Mouse (Mus musculus): Measurements from ENCODE around the gene Dao. TPM values are rescaled to one million over a fixed set of nuclear protein-coding genes. Genes with fewer than 3 reads are reported as not detected.

Dao gene
- polyA plus RNA-seq (2016; fragmentation: Nextera tagmentation; extraction: Ambion mirVana) = not detected in 2 replicates

DNA sequence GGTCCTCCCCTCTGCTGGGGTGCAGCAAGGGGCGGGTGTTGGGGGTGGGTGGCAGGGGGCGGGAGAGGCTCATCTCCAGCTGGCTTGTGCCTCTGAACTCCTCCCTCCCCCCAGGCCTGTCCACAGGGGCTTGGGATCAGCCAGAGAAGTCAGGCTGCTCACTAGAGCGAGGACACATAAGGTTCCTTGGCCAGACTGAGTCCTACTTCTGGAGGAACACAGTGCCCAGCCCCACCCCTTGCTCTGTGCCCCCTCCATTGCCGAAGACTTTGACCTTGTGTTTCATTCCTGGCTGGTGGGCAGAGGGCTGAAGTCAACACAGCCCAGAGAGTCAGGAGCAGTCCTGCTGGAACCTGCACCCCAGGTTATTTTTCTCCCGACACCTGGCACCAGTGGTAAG lies at the start of gene Dao:
Dao (plus strand) TSS at position 162 of the 400 bp plus-strand sequence.
- H3K4me2 ChIP-seq = no peak within 1 kb of the TSS
- no peaks in the 10 kb centered on the region for H3K9me3 ChIP-seq
- no peak within 1 kb of the TSS for H3K4me3 ChIP-seq (replicated peaks)
- H3K9ac ChIP-seq = no peak within 1 kb of the TSS
- H3K27me3 ChIP-seq = no peaks in the 10 kb centered on the region
- no peaks in the 10 kb centered on the region for H3K4me1 ChIP-seq
- no peak for ATAC-seq (ENCODE audit: low FRiP score)
- no peaks in the 10 kb centered on the region for H3K36me3 ChIP-seq (replicated peaks)
- WGBS = 82% methylated on average over 5 of the region's 5 CpGs
- no peak within 1 kb of the TSS for H3K27ac ChIP-seq

- 14% methylated on average over 7 of the region's 7 CpGs for WGBS
- Histone ChIP-seq H3K4me1 (peaks cover 5% of the 10 kb centered on the region), H3K27me3 (no peaks in the 10 kb centered on the region), H3K4me2 (no peak overlapping the region), H3K27ac (no peak overlapping the region), H3K36me3 (replicated peaks) (peaks cover 52% of the 10 kb centered on the region), H3K9ac (no peak overlapping the region), H3K4me3 (replicated peaks) (no peak overlapping the region), H3K9me3 (no peaks in the 10 kb centered on the region)
- ATAC-seq (ENCODE audit: low FRiP score) = peak; percentile 65
These were observed 49.1 kb upstream of the Dao start for GRCm38 (mm10) chr5:113954421-113954820.

GRCm38 (mm10) chr5:113955281-113955680 lies 48.2 kb upstream of the Dao start:
- H3K36me3 ChIP-seq (replicated peaks) = peaks cover 44% of the 10 kb centered on the region
- no peak overlapping the region for H3K4me3 ChIP-seq (replicated peaks)
- no peak overlapping the region for H3K4me2 ChIP-seq
- no peak overlapping the region for H3K27ac ChIP-seq
- no peaks in the 10 kb centered on the region for H3K27me3 ChIP-seq
- no peak for ATAC-seq (ENCODE audit: low FRiP score)
- 87% methylated on average over 5 of the region's 5 CpGs for WGBS
- no peak overlapping the region for H3K9ac ChIP-seq
- peaks cover 5% of the 10 kb centered on the region for H3K4me1 ChIP-seq
- no peaks in the 10 kb centered on the region for H3K9me3 ChIP-seq

DNA sequence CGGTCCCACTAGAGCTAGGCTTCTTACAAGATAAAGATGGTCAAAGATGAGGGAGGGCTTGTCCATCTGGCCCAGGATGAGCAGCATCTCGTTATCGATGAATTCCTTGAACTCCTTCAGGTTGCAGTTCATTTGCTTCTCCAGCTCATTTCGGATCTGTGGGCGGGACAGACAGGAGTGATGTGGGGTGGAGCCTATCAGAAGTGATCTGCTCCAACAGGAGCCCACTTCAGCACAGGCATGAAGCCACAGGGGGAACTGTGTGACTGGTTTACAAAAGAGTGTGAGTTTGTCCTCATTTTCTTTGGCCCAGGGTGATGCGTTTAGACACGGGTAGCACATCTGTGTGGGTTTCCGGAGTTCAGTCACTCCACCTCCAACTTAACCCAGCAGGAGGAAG lies 47.8 kb upstream of the Dao start:
- no peak overlapping the region for H3K27ac ChIP-seq
- no peak overlapping the region for H3K4me3 ChIP-seq (replicated peaks)
- 89% methylated on average over 8 of the region's 8 CpGs for WGBS
- peaks cover 43% of the 10 kb centered on the region for H3K36me3 ChIP-seq (replicated peaks)
- no peak overlapping the region for H3K4me2 ChIP-seq
- ATAC-seq (ENCODE audit: low FRiP score) = no peak
- H3K27me3 ChIP-seq = no peaks in the 10 kb centered on the region
- peaks cover 5% of the 10 kb centered on the region for H3K4me1 ChIP-seq
- no peak overlapping the region for H3K9ac ChIP-seq
- no peaks in the 10 kb centered on the region for H3K9me3 ChIP-seq

GRCm38 (mm10) chr5:113956510-113956909 lies 47.0 kb upstream of the Dao start:
- no peak overlapping the region for H3K27ac ChIP-seq
- no peak overlapping the region for H3K4me2 ChIP-seq
- H3K4me3 ChIP-seq (replicated peaks) = no peak overlapping the region
- H3K9ac ChIP-seq = no peak overlapping the region
- H3K36me3 ChIP-seq (replicated peaks) = peaks cover 40% of the 10 kb centered on the region
- ATAC-seq (ENCODE audit: low FRiP score) = peak; percentile 53; the same call in 1 of the 2 replicates
- WGBS = 3% methylated on average over 4 of the region's 4 CpGs
- H3K9me3 ChIP-seq = no peaks in the 10 kb centered on the region
- no peaks in the 10 kb centered on the region for H3K27me3 ChIP-seq
- peaks cover 5% of the 10 kb centered on the region for H3K4me1 ChIP-seq

DNA sequence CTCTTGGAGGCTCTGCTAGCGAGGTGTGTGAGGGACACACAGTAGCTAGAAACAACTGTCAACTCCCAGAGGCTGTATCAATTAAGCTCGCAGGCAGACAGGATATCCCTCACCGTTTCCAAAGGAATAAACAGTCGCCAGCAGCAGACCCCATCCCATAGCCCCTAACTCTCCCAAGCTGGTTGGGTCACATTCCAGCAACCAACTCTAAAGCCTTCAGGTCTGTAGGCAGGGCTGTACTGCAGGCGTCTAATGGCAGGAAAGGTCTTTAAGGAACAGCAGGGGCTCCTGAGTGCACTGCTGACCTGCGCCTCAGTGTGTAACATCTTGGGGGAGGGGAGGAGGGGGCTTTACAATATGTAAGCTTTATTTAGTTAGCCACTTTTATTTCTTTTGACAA lies 44.5 kb upstream of the Dao start:
- Histone ChIP-seq H3K36me3 (replicated peaks) (peaks cover 31% of the 10 kb centered on the region), H3K27me3 (no peaks in the 10 kb centered on the region), H3K4me2 (no peak overlapping the region), H3K4me1 (peaks cover 5% of the 10 kb centered on the region), H3K9ac (peak overlapping the region; percentile 8; the same call in 1 of the 2 replicates), H3K4me3 (replicated peaks) (no peak overlapping the region), H3K9me3 (no peaks in the 10 kb centered on the region), H3K27ac (no peak overlapping the region)
- no peak for ATAC-seq (ENCODE audit: low FRiP score)
- 7% methylated on average over 6 of the region's 6 CpGs for WGBS

GRCm38 (mm10) chr5:113960416-113960815 lies 43.1 kb upstream of the Dao start:
- Histone ChIP-seq H3K4me2 (no peak overlapping the region), H3K27me3 (no peaks in the 10 kb centered on the region)
- whole genome bisulfite sequencing = 71% methylated on average over 8 of the region's 8 CpGs

GRCm38 (mm10) chr5:113961776-113962175 lies 41.7 kb upstream of the Dao start:
- WGBS = 89% methylated on average over 7 of the region's 7 CpGs
- H3K36me3 ChIP-seq (replicated peaks) = peaks cover 44% of the 10 kb centered on the region
- H3K4me2 ChIP-seq = no peak overlapping the region
- H3K27ac ChIP-seq = no peak overlapping the region
- peaks cover 5% of the 10 kb centered on the region for H3K4me1 ChIP-seq
- no peak overlapping the region for H3K9ac ChIP-seq
- no peak overlapping the region for H3K4me3 ChIP-seq (replicated peaks)
- ATAC-seq (ENCODE audit: low FRiP score) = no peak
- no peaks in the 10 kb centered on the region for H3K27me3 ChIP-seq
- H3K9me3 ChIP-seq = no peaks in the 10 kb centered on the region

More at GRCm38 (mm10) chr5:113960416-113960815, 43.1 kb upstream of the Dao start:
- Histone ChIP-seq H3K36me3 (replicated peaks) (peaks cover 35% of the 10 kb centered on the region), H3K9ac (no peak overlapping the region), H3K4me3 (replicated peaks) (no peak overlapping the region), H3K4me1 (peaks cover 5% of the 10 kb centered on the region), H3K9me3 (no peaks in the 10 kb centered on the region), H3K27ac (no peak overlapping the region)
- no peak for ATAC-seq (ENCODE audit: low FRiP score)

GRCm38 (mm10) chr5:113964972-113965371 lies 38.5 kb upstream of the Dao start:
- H3K4me1 ChIP-seq = no peaks in the 10 kb centered on the region
- no peak overlapping the region for H3K4me2 ChIP-seq
- no peak overlapping the region for H3K4me3 ChIP-seq (replicated peaks)
- no peaks in the 10 kb centered on the region for H3K9me3 ChIP-seq
- H3K9ac ChIP-seq = no peak overlapping the region
- WGBS = 92% methylated on average over 14 of the region's 14 CpGs
- no peak for ATAC-seq (ENCODE audit: low FRiP score)
- H3K27ac ChIP-seq = no peak overlapping the region
- H3K36me3 ChIP-seq (replicated peaks) = peaks cover 65% of the 10 kb centered on the region
- H3K27me3 ChIP-seq = no peaks in the 10 kb centered on the region

DNA sequence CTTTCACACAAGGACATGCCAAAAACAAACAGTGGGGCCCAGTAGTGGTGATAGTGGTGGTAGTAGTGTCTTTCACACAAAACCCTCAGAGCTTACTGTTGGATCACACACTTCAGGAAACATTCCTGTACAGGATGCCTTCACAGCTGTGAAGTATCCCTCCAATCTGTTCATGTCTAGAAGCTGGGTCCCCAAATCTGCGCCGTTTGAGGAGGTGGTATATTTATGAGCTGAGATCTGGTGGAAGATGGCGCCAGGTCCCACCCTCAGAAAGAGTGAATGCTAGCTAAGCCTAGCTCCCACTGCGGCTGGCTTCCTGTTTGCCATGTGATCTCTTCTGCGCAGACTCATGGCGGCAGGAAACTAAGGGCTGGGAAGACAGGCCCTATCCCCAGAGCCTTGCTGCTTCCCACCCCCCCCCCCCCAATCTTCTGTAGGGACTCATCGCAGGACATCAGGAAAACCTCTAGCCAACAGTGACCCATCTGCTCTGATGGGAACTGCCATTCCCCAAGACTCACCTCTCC lies 37.8 kb upstream of the Dao start:
- no peaks in the 10 kb centered on the region for H3K9me3 ChIP-seq
- no peak overlapping the region for H3K27ac ChIP-seq
- no peak overlapping the region for H3K9ac ChIP-seq
- 92% methylated on average over 7 of the region's 7 CpGs for WGBS
- no peaks in the 10 kb centered on the region for H3K27me3 ChIP-seq
- no peaks in the 10 kb centered on the region for H3K4me1 ChIP-seq
- no peak overlapping the region for H3K4me2 ChIP-seq
- no peak for ATAC-seq (ENCODE audit: low FRiP score)
- H3K4me3 ChIP-seq (replicated peaks) = no peak overlapping the region
- peaks cover 65% of the 10 kb centered on the region for H3K36me3 ChIP-seq (replicated peaks)

GRCm38 (mm10) chr5:113966452-113967150 lies 36.9 kb upstream of the Dao start:
- Histone ChIP-seq H3K4me3 (replicated peaks) (no peak overlapping the region), H3K9ac (no peak overlapping the region), H3K27ac (no peak overlapping the region), H3K36me3 (replicated peaks) (peaks cover 61% of the 10 kb centered on the region), H3K4me1 (no peaks in the 10 kb centered on the region), H3K9me3 (no peaks in the 10 kb centered on the region), H3K4me2 (no peak overlapping the region), H3K27me3 (no peaks in the 10 kb centered on the region)
- WGBS = 93% methylated on average over 13 of the region's 13 CpGs
- no peak for ATAC-seq (ENCODE audit: low FRiP score)

DNA sequence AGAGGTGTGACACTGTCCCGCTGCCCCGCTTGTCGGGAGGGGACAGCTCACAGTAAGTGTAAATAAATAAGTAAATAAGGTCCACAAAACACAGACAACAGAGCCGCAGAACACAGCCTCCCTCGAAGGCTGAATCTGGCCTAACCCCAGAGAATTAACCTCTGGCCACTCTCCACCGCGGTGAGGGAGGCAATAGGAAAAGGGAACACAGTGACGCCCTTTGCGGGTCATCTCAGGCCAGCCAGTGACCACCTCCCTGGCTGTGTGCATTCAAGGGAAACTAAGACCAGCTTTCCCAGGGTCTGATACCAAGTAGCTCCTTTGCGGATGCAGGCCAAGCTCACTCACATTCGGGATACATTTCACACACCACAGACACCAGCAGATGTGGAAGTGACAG lies 35.1 kb upstream of the Dao start:
- H3K36me3 ChIP-seq (replicated peaks) = peaks cover 60% of the 10 kb centered on the region
- H3K4me3 ChIP-seq (replicated peaks) = no peak overlapping the region
- no peak overlapping the region for H3K27ac ChIP-seq
- H3K27me3 ChIP-seq = no peaks in the 10 kb centered on the region
- 68% methylated on average over 11 of the region's 11 CpGs for WGBS
- H3K4me2 ChIP-seq = no peak overlapping the region
- peaks cover 11% of the 10 kb centered on the region for H3K4me1 ChIP-seq
- H3K9me3 ChIP-seq = no peaks in the 10 kb centered on the region
- no peak for ATAC-seq (ENCODE audit: low FRiP score)
- H3K9ac ChIP-seq = no peak overlapping the region

GRCm38 (mm10) chr5:113971434-113971960 lies 32.0 kb upstream of the Dao start:
- Histone ChIP-seq H3K4me3 (replicated peaks) (no peak overlapping the region), H3K27ac (0 out of 2 replicates have a peak overlapping the region, but pooled peaks have one; percentile 8), H3K4me2 (no peak overlapping the region), H3K27me3 (no peaks in the 10 kb centered on the region), H3K4me1 (peaks cover 37% of the 10 kb centered on the region), H3K9ac (no peak overlapping the region), H3K9me3 (no peaks in the 10 kb centered on the region), H3K36me3 (replicated peaks) (peaks cover 32% of the 10 kb centered on the region)
- no peak for ATAC-seq (ENCODE audit: low FRiP score)
- 79% methylated on average over 10 of the region's 10 CpGs for WGBS
